Mouse (Mus musculus): ENCODE measurements at regions not wholly inside any gene's neighbourhood (a gene's known extent, or its start where the extent isn't known, plus 50 kb on each side); places are given as distances from the start of the nearest gene placed in this dataset.

DNA sequence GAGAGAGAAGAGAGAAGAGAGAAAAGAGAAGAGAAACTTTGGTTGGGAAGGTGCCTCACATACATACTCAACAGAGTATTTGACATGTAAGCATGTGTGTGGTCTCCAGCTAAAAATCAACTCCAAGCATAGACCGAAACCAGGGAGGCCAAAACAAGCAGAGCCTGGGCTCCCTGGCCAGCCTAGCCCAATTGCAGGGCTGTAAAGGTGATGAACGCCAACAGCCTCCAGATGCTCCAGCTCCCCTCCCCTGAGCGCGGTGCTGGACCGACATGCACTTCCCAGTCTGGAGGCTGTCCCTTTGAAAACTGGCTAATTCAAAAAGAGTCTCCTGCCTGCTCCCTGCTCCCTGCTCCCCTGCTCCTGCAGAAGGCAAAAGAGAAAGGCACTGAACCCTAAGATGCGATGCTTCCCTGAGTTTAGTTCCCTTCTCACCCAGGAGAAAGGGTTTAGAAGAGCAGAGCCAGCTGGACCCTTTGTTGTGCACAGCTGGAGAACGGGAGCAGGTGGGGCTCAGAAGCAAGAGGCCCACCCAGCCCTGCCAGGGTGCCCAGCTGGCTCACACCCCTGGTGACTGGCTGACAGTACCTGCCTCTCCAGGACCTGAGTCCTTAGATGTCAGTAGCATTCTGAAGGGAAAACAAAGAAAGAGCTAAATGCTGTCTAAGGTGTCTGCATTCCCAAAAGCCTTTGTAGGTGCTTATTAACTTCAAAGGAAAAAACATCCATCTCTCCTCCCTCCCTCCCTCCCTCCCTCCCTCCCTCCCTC lies 255.2 kb upstream of the Arid1b start:
- Histone ChIP-seq H3K9me3 (peaks cover 9% of the 10 kb centered on the region), H3K36me3 (replicated peaks; ENCODE audit: low read length) (no peaks in the 10 kb centered on the region), H3K4me3 (replicated peaks) (no peak overlapping the region), H3K4me1 (peaks cover 21% of the 10 kb centered on the region), H3K27me3 (replicated peaks) (no peaks in the 10 kb centered on the region)
- TF ChIP-seq FLI1 (IDR thresholded peaks at IDR 0.05; ENCODE audit: low read length) (no peak), GATA1 (IDR thresholded peaks at IDR 0.05; ENCODE audit: borderline replicate concordance, low read length) (no peak)

DNA sequence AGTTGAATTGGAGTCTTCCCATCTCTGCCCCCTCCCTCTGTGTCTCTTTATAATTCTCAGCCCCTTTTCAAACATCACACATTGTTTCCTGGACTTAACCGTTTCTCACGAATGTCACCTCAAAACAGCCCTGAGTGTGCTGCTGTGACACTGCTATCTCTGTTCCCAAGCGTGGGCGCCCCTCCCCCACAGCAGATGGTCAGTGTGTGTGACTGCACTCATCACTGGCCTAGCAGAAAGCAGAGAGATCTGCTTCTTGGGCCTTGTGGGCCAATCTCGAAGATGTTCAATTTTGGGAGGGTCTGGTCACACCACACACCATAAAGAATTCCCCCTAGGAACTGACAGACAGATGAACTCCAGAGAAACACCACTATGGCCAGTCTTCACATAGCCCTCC lies 253.3 kb upstream of the Arid1b start:
- TF ChIP-seq GATA1 (IDR thresholded peaks at IDR 0.05; ENCODE audit: borderline replicate concordance, low read length): no peak
- no peak for TF ChIP-seq FLI1 (IDR thresholded peaks at IDR 0.05; ENCODE audit: low read length)
- no peaks in the 10 kb centered on the region for H3K36me3 ChIP-seq (replicated peaks; ENCODE audit: low read length)
- peaks cover 16% of the 10 kb centered on the region for H3K4me1 ChIP-seq
- no peak overlapping the region for H3K4me3 ChIP-seq (replicated peaks)
- no peaks in the 10 kb centered on the region for H3K27me3 ChIP-seq (replicated peaks)
- peaks cover 9% of the 10 kb centered on the region for H3K9me3 ChIP-seq

DNA sequence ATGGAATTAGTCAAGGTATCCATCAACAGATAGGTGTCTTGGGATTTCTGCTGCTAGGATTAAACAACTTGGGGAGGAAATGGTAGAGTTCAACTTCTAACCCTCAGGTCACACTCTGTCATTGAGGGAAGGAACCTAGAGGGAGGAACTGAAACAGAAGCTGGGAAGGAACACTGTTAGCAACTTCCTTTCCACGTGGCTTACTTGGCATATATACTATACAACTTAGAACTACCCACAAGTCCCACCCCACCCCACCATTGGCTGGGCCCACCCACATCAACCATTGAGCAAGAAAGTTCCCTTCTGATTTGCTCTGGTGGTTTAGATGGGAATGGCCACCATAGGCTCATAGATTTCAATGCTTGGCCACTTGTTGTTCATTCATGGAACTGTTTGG lies 251.8 kb upstream of the Arid1b start:
- Histone ChIP-seq H3K4me3 (replicated peaks) (no peak overlapping the region), H3K9me3 (peaks cover 9% of the 10 kb centered on the region), H3K27me3 (replicated peaks) (no peaks in the 10 kb centered on the region), H3K4me1 (peaks cover 19% of the 10 kb centered on the region), H3K36me3 (replicated peaks; ENCODE audit: low read length) (no peaks in the 10 kb centered on the region)
- TF ChIP-seq GATA1 (IDR thresholded peaks at IDR 0.05; ENCODE audit: borderline replicate concordance, low read length): no peak
- no peak for TF ChIP-seq FLI1 (IDR thresholded peaks at IDR 0.05; ENCODE audit: low read length)

DNA sequence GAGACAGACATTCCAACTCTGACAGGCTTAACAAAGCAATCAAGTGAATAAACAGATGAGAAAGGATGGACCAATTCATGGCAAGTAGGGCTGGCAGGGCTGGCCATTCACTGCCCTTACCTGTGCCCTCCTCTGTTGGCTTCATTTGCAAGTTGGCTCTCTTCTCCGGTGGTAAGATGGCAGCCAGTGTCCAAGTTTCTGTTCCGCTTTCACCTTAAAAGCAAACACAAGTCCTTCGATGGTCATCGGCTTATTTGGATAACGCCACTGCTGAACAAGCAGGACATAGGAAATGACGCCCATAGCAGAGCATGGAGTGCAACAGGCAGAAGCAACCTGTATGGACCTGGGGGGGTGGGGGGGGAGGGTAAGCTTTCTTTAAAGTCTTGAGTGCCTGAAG lies 231.2 kb upstream of the Arid1b start:
- H3K4me3 ChIP-seq (replicated peaks): no peak overlapping the region
- TF ChIP-seq FLI1 (IDR thresholded peaks at IDR 0.05; ENCODE audit: low read length) (no peak), GATA1 (IDR thresholded peaks at IDR 0.05; ENCODE audit: borderline replicate concordance, low read length) (no peak)
- H3K36me3 ChIP-seq (replicated peaks; ENCODE audit: low read length): no peaks in the 10 kb centered on the region
- peaks cover 14% of the 10 kb centered on the region for H3K4me1 ChIP-seq
- no peaks in the 10 kb centered on the region for H3K27me3 ChIP-seq (replicated peaks)
- peaks cover 7% of the 10 kb centered on the region; the same call in 1 of the 2 replicates for H3K9me3 ChIP-seq

DNA sequence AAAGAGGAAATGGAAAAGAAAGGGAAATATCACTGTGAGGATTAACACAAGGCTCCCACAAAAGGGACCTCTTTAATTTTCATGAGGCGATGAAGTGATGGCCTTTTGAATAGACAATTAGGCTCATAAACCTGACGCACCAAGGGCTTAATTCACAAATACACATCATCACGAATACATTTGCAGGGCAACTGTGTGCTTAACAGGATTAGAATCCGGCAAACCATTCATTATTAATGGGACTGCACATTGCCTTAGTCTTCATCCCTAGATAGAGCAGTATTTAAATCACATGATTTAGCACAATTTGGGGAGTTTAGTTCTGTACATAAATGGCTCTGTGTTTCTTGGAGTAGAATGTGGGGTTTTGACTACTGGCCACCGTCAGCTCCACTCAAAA lies 228.4 kb upstream of the Arid1b start:
- Histone ChIP-seq H3K27me3 (replicated peaks) (no peaks in the 10 kb centered on the region), H3K4me1 (peaks cover 20% of the 10 kb centered on the region), H3K9me3 (peaks cover 7% of the 10 kb centered on the region; the same call in 1 of the 2 replicates), H3K36me3 (replicated peaks; ENCODE audit: low read length) (no peaks in the 10 kb centered on the region), H3K4me3 (replicated peaks) (no peak overlapping the region)
- no peak for TF ChIP-seq FLI1 (IDR thresholded peaks at IDR 0.05; ENCODE audit: low read length)
- no peak for TF ChIP-seq GATA1 (IDR thresholded peaks at IDR 0.05; ENCODE audit: borderline replicate concordance, low read length)

DNA sequence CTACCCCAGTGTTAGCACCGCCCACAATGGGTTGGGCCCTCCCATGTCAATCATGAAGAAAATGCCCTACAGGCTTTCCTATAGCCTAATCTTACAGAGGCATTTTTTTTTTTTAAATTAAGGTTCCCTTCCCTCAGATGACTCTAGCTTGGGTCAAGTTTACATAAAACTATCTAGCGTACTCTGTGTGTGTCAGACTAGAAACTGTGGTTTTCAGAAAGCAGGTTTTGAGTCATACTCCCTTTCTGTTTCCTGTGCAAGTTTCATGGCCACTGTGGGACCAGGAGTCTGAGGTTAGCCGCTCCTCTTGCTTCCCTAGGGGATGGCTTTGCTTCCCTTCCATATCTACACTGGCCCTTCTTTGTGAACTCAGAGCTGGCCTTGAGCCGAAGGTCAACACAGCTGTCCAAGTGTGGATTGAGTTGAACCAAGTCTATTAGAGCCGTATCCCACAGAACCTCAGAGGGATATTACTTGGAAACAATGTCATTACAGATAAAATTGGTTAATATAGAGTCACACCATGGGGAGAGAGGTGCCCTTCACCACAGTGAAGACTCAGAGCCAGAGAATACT lies 226.1 kb upstream of the Arid1b start:
- no peaks in the 10 kb centered on the region for H3K36me3 ChIP-seq (replicated peaks; ENCODE audit: low read length)
- H3K4me3 ChIP-seq (replicated peaks): no peak overlapping the region
- peaks cover 7% of the 10 kb centered on the region; the same call in 1 of the 2 replicates for H3K9me3 ChIP-seq
- peaks cover 7% of the 10 kb centered on the region for H3K4me1 ChIP-seq
- no peaks in the 10 kb centered on the region for H3K27me3 ChIP-seq (replicated peaks)
- TF ChIP-seq FLI1 (IDR thresholded peaks at IDR 0.05; ENCODE audit: low read length): no peak
- no peak for TF ChIP-seq GATA1 (IDR thresholded peaks at IDR 0.05; ENCODE audit: borderline replicate concordance, low read length)

DNA sequence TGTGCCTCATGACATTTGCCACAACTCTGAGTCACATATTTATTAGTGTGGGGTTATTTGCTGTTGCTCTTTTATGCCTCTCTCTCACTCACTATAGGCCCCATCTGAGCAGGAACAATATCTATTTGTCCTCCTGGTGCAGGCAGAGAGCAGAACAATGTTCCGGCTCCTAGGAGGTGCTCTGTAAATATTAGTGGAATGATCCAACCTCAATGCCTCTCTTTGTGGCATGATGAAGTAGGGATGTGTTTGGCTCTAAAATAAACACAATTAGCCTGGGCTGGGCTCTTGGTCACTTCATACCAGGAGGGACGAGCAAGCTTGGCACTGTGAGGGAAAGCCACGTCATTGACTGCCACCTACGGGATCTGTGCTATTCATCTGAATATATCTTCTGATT lies 224.8 kb upstream of the Arid1b start:
- no peaks in the 10 kb centered on the region for H3K36me3 ChIP-seq (replicated peaks; ENCODE audit: low read length)
- no peak overlapping the region for H3K4me3 ChIP-seq (replicated peaks)
- peaks cover 2% of the 10 kb centered on the region for H3K27me3 ChIP-seq (replicated peaks)
- peaks cover 7% of the 10 kb centered on the region; the same call in 1 of the 2 replicates for H3K9me3 ChIP-seq
- H3K4me1 ChIP-seq: peaks cover 6% of the 10 kb centered on the region
- TF ChIP-seq GATA1 (IDR thresholded peaks at IDR 0.05; ENCODE audit: borderline replicate concordance, low read length): no peak
- no peak for TF ChIP-seq FLI1 (IDR thresholded peaks at IDR 0.05; ENCODE audit: low read length)

DNA sequence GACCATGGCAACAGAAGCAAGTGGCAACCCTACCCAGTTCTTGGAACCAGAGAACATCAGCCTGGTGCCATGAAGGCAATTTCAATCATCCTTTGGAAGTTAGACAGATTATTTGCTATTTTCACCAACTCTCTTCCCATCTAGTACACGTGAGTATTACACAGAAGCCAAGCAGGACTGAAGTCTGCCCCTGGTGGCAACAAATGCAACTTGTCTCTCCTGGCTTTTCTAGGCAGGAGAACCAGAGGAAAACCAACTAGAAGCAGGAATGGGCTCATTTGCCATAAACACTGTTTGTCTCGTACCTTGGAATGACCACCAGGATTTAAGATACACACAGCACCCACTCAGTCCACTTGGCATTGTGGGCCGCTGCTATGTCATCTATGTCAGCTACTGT lies 224.1 kb upstream of the Arid1b start:
- Histone ChIP-seq H3K27me3 (replicated peaks) (peaks cover 4% of the 10 kb centered on the region), H3K9me3 (peaks cover 7% of the 10 kb centered on the region; the same call in 1 of the 2 replicates), H3K4me1 (peaks cover 6% of the 10 kb centered on the region), H3K36me3 (replicated peaks; ENCODE audit: low read length) (no peaks in the 10 kb centered on the region), H3K4me3 (replicated peaks) (no peak overlapping the region)
- TF ChIP-seq FLI1 (IDR thresholded peaks at IDR 0.05; ENCODE audit: low read length) (no peak), GATA1 (IDR thresholded peaks at IDR 0.05; ENCODE audit: borderline replicate concordance, low read length) (no peak)

DNA sequence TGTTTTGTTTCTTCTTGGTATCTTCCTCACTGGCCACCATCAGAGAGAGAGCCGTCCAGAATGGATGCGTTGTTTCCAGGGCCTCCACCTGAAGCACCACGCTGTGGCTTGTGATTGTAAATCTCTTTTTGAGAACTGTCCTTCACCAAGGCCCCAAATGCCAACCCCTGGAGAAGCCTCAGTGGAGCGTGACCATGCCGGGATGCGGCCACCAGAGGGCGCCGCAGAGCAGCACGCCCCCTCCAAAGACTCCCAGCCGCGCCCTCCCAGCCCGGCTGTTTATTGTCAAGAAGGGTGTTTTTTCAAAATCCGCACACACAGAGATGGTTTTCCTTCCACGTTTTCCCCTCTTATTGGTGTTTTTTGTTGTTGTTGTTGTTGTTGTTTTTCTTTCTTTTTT lies 216.0 kb upstream of the Arid1b start:
- peaks cover 16% of the 10 kb centered on the region for H3K27me3 ChIP-seq (replicated peaks)
- H3K4me3 ChIP-seq (replicated peaks): peak overlapping the region; percentile 64
- H3K4me1 ChIP-seq: peaks cover 3% of the 10 kb centered on the region; the same call in 1 of the 2 replicates
- no peak for TF ChIP-seq FLI1 (IDR thresholded peaks at IDR 0.05; ENCODE audit: low read length)
- no peak for TF ChIP-seq GATA1 (IDR thresholded peaks at IDR 0.05; ENCODE audit: borderline replicate concordance, low read length)
- no peaks in the 10 kb centered on the region for H3K9me3 ChIP-seq
- no peaks in the 10 kb centered on the region for H3K36me3 ChIP-seq (replicated peaks; ENCODE audit: low read length)

DNA sequence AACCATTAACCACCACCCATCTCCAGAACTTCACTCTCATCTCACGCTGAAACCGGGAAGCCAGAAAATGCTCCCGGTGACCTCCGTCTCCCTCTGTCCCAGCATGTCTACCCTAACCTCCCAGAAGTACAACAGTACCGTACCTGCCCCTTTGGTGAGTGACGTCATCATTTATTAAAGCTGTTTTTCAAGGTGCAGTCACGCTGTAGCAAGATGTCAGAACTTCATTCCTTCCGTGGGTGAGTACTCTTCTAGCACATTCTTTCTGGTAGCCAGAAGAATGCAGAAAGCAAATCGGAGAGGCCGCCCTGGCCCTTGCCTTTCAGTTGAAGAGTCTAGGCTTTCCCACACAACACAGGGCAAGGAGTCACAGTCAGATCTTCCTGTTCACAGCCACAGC lies 215.1 kb upstream of the Arid1b start:
- Histone ChIP-seq H3K4me3 (replicated peaks) (no peak overlapping the region), H3K36me3 (replicated peaks; ENCODE audit: low read length) (no peaks in the 10 kb centered on the region), H3K9me3 (no peaks in the 10 kb centered on the region), H3K27me3 (replicated peaks) (peaks cover 23% of the 10 kb centered on the region), H3K4me1 (peaks cover 3% of the 10 kb centered on the region; the same call in 1 of the 2 replicates)
- TF ChIP-seq GATA1 (IDR thresholded peaks at IDR 0.05; ENCODE audit: borderline replicate concordance, low read length): no peak
- TF ChIP-seq FLI1 (IDR thresholded peaks at IDR 0.05; ENCODE audit: low read length): no peak
